Mouse (Mus musculus) thymus, postnatal 25 days (tissue): Measurements from ENCODE around the gene Gga2.
A peak's percentile ranks its signal among the peaks of the same experiment; 100 is the strongest.

Experiments
- DNase-seq: peaks from one replicate; pipeline ENCODE4 v3.0.0; 2022

Gene Gga2

DNA sequence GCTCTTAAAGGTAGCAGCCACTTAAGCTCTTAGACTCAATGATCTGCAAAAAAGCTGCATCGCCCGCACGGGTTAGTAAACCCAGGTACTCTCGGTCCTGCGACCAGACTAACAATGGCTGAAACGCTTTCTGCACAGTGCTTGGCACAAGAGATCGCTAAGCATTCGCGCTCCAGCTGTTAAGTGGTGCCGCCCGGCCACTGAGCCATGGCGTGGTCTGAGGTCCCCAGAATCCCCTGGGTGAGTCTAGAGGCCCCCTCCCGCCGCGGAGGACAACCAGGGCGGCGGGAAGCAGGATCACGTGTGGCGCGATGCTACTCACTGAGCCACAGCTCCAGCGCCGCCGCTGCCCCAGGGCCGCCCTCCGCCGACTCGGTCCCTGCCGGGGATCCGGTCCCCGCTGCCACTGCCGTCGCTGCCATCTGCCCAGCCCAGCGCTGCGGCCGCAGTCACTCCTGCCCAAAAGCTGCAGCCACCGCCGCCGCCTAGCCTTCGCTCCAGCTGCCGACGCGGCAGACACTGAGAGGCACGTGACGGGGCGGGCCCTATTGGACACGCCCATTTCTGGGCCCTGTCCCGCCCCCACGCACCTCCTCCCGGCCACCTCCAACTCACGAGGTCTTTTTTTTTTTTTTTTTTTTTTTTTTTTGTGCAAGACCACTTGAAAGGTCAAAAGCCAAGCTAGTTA is at the start of gene Gga2:
Gga2 (minus strand) TSS at position 556 of the 688 bp plus-strand sequence.
- peak; percentile 88 for DNase-seq

DNA sequence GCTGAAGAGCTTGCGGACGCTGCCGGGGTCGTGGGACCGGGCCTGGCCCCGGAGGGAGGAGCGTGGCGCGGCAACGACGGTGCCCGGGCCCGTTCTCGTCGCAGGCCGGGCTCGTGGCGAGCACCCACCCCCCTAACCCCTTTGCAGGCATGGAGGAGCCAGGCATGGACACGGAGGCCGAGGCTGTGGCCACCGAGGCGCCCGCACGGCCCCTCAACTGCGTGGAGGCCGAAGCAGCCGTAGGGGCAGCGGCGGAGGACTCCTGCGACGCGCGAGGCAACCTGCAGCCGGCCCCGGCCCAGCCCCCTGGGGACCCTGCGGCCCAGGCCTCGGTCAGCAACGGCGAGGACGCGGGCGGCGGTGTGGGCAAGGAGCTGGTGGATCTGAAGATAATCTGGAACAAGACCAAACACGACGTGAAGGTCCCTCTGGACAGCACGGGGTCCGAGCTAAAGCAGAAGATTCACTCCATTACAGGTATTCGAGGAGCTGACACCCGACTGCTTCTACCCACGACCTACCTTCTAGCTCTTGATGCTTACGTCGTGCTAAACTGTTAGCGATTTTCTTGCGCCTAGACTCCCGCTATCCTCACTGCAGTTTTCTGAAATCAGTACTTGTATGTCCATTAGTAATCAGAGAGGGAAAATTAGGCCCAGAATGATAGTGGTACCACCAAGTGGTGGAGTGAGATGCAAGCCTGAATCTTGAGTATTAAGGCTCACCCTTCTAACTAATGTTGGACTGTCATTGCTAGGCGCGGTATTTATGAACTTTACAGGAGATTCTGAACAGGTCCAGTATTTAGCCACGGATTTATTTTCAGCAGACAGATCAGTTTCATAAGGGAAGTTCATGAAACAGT is 46.7 kb upstream of the Gga2 start:
- DNase-seq: no peak

DNA sequence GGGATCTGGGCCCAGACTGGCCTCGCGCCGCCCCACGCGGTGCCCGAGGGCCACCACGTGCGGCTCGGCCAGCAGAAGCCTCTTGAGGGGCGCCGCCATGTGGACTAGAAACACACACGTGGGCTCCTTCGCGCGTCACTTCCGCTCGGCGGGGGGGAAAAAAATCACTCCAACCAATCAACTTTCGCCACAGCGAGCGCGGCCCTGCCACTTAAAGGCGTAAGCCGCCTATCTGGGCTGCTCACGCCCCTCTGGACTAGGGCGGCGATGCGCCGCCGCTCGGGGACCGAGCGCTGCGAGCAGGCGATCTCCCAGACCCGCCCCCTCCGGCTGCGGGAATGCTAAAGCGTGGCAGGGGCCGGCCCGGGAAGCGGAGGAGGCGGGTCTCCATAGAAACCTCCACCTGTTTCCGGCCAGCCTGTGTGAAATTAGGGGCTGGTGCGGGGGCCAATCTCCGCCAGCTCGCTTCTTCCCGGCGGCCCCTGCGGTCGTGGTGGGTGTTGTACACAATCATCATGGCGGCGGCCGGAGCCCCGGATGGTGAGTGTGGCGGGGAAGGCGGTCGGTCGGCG is 46.0 kb upstream of the Gga2 start, which contains the start of the genes Ubfd1 and Ears2:
Ubfd1 (plus strand) TSS at position 231 of the 572 bp plus-strand sequence.
Ears2 (minus strand) TSS at position 319 of the 572 bp plus-strand sequence.
- peak; percentile 92 for DNase-seq

DNA sequence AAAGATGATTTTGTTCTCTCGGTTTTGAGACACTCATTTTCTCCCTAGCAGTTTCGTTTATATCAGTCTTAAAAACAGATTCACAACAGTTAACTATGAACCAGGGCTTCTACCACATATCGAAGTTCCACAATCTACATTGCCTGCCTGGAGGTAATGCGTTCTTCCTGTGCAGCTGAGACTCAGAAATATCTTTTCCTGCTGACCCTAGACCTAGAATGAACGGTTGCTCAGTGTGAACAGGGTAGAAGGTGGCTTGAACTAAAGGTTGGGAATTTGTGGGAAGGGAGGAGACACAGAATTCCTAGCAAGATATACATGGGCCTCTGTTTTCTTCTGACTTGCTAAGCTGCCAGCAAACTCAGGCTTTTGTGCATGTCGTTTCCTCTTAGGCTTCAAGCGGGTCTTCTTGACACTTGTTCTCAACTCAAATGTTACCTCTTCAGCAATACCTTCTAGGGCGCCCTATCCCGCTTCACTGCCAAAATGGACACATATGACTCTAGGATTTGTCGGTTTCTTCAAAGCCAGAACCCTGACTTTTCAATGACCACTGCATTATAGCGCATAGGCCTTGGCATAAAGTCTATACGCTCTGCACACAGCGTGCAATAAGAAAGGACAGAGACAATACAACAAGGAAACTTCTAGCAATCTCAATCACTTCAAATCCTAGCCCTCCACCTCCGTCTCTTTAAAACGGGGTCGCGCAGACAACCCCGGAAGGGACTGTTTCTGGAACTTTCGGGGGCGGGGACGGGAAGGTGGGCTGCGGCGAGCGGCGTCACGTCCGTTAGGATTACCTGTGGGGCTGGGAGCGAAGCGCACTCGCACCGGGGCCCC is 45.3 kb upstream of the Gga2 start:
- DNase-seq: no peak

DNA sequence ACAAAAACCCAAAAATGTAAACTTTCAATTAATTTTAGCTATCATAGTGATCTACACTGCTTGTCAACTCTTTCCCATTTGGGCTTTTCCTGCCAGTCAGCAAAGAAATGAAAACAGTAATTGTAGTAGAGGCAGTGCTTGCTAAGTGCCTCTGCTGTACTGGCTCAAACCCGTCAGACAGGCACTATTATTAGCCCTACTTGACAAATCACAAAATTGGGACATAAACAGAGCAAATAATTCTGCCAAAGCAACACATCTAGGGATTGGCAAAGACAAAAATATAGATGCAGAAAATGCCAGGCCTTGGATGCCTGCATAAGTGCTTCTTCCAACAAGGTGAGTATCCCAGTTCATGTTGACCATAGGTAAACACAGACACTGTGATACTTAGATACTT is 44.6 kb upstream of the Gga2 start:
- no peak for DNase-seq

DNA sequence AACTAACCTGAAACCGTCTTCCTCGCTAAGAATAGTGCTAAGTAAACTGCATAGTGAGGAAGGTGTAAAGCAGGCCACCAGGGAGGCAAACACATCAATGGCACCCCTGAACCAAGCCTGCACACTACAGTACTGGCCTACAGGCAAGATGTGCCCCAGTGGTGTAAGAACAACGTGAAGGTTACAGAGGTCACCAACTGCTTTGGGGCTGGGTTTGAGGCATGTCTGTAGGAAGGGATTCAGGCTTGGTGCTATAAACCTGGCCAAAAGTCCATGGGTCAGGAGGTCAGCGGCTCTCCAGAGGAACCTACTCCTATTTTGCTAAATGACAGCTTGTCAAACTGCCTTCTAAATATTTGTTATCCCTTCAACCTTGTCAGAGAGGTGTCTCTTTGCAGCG is 35.6 kb upstream of the Gga2 start:
- DNase-seq: no peak

DNA sequence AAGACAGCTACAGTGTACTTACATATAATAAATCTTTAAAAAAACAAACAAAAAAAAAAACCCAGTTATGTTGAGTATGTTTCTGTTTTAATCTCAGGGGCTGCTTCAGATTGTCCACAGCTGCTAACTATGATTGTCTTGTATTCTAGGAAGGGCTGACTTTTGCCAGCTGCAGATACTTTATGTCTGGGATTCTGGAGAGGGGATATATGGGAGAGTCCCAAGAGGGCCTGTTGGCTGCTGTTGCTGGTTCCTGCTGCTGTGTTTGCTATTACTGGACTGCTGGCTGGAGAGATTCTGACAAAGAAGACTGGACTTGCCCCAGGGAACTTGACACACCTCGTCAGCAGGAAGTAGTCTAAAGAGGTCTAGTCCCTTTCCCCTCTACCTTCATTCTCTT is 29.8 kb upstream of the Gga2 start:
- no peak for DNase-seq

DNA sequence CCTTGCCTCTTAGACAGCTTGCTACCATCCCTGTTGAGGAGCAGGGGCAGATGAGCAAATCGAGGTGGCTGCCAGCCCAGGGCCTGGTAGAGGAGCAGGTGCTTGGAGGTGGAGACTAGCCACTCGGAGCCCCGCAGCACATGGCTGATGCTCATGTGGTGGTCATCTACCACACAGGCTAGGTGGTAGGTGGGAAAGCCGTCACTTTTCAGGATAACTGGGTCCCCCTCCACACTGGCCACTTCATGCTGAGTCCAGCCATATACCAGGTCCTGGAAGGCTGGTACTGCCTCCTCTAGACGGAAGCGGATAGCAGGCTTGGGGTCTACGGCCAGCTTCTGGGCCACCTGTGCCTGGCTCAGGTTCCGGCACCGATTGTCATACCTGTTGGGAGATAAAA is 27.2 kb upstream of the Gga2 start:
- no peak for DNase-seq

DNA sequence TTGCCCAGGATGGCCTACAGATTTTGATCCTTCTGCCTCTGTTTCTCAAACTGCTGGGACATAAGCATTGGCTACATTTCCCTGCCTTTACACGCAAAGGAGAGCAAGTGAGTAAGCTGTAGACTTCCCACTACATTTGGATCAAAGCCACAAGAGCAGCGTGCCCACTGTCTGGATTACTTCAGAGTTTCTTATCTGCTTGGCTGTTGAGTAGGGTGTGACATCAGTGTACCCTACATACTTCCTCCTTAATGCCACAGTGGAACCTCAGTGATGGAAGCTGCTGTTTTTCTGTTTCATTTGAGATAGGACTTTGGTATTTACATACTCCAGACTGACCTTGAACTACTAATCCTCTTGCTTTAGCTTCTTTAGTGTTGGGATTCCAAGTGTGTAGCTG is 25.8 kb upstream of the Gga2 start:
- DNase-seq: no peak

DNA sequence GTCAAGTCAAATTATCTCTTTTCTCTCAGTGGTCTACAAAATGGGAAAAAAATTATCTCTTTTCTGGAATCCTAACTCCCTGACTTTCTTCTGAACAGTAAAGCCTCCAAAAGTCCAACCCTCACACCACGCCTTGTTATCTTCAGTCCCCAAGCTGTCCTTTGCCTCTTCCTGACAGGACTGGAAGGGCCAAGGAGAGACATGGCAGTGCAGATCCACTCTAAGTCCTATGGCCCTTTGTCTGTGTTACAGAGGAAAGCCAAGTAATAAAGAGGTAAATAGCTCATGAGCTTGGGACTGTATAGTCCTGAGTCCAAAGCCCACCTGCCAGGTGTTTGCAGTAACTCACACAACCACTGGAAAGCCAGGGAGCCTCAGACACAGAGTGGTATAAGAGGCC is 24.7 kb upstream of the Gga2 start:
- no peak for DNase-seq

DNA sequence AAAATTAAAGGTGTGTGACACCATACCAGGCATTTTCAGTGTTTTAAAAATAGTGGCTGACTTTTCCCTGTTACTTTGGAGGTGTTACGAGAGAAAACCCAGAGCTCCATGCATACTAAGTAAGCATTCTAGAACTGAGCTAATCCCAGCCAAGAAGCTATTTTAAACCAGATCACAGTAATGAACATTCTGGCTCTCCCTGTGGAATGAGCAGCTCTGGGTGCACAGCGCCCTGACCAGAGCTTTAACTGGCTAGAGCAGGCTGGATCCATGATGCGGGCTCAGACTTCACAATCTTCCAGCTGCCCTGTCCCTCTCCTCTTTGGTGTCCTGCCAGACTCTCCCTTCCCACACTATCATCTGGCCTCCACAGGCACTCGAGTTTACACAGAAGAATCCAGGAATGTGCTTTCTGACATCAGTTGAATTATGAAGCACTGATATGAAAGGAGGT is 24.2 kb upstream of the Gga2 start:
- DNase-seq: no peak

DNA sequence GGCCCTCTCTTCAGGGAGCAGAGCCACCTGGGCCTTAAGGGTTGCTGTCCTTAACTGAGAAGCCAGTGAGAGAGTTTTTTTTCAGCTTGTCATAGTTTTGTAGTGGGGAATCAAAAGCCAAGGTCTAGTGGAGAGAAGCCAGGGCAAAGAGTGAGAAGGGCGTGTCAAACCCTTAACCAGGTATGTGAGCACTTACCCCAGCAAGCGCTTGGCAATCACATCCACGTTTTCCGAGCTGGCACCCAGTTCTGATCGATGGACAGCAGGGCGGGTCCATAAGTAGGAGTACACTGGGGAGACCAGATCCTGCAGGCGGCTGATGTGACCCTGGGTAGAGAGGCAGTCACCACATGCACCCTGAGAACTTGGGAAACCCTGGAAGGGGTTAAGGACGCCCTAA is 23.1 kb upstream of the Gga2 start:
- DNase-seq: no peak

DNA sequence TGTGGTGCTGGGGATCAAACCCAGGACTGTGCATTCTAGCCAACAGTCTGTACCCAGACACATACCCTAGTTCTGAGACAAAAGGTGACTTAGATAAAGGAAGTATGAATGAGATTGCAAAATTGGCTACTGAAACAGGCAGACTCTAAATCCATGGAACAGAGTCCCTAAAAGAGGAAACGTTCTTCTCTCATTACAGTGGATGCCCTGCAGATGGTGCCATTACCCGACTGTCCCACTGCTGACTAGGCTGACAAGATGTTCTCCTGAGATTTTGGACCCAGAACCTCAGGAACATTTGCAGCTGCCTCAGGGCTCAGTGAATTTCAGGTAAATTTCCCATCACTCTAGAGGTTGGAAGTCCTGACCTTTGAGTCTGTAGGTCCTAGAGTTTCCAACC is 13.3 kb upstream of the Gga2 start:
- no peak for DNase-seq

DNA sequence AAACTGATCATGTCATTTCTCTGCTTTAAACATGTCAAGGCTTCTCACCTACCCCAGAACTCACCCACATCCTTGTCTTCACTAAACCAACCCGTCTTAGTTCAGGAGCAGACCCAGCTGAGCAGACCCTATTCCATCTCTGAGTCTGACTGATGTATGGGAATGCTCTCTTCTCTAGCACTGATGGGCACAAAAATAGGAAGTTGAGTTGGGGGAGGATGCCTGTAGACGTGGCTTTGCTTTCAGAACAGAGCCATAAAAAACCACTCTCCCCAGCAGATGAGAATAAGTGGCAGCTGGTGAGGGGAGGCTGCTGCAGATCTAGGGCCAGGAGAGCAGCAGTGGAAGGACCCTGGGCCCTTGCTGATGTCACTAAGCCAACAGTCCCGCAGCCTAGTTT is 12.3 kb upstream of the Gga2 start:
- no peak for DNase-seq

DNA sequence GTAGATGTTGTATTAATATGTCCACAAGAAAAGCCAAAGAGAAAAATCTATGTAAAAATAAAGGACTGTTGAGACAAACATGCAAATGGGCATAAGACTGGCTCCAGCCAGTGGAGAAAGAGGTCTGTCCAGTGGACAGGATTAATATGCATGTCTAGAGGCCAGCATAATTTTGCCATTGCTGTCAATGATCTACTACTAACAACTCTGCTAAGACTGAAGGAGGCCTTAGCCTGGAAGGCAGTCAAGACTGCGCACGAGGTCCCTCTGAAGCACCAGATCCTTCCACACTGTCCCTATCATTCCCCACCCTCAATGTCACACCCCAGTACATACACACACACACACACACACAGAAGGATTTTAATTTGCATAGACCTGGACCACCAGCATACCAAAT is 1.1 kb upstream of the Gga2 start:
- no peak for DNase-seq

DNA sequence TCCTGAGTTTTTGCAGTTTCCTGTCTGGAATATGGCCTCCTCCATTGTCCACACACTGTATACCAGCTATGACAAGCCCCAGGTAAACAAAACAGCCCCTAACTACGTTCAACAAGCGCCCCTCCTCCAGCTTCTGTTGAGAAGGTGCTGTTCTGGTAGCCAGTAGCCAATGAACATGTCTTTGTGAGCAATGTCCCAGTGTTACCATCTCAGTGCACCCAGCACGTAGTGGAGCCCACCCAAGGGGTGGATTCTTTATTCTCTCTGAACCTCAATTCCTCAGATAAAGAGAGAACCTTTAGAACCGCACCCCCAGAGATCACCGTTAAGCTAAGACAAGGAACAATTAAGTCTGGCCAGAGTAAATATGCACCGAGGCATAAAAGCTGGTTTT is 752 bp downstream of the Gga2 start:
- DNase-seq: no peak

DNA sequence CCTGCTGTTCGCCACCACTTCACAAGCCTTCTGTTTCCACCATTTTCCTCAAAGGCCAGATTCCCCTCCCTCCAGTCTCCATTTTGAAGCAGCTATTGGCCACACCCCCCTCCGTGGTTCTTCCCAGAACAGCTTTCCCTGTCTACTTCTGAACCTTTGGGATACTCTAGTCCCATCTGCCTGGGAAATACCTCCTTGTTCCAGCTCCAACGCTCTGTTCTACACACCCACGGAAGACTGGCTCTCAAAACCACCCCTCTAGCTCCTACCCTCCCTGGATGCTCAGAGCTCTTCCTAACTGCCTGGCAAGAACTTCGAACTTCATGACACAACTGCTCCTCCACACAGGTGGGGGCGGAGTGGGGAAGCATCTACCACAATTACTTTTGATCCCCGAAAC is 2.0 kb downstream of the Gga2 start:
- DNase-seq: no peak

DNA sequence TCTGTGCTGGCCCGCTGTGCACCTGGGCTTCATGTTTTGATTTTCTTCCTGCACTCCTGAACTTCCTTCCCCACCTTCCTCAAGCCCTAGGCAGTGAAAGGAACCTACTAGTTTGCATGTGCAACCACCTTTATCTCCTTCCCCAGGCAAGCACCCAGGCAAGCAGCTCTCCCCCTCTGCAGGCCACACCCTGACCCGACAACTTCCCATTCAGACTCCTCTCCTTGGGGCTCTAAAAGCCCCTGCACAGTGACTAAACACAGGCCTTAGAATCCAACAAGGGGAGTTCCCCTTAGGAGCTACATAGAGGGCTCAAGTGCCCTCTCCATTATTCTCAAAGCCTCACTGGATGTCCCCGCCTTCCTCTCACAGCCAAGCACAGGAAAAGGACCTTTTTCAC is 2.8 kb downstream of the Gga2 start:
- DNase-seq: peak; percentile 6

DNA sequence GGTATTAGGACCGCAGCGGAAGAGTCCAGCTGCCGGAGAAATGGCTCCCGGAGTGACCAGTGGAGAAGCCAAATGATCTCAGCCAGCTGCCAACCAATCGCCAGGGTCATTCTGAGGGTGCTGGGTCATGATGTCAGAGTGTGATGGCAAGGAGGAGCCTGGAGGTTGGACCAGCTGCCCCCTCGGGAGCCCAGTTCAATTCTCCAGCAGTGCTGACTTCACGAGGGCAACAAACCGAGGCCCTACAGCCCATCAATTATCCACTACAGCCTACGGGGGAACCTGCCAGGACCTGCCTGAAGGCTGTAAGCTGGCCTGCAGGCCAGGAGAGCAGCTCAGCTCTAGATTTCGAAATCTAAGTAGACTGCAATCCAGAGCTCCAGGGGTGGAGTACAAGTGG is 5.3 kb downstream of the Gga2 start:
- no peak for DNase-seq

DNA sequence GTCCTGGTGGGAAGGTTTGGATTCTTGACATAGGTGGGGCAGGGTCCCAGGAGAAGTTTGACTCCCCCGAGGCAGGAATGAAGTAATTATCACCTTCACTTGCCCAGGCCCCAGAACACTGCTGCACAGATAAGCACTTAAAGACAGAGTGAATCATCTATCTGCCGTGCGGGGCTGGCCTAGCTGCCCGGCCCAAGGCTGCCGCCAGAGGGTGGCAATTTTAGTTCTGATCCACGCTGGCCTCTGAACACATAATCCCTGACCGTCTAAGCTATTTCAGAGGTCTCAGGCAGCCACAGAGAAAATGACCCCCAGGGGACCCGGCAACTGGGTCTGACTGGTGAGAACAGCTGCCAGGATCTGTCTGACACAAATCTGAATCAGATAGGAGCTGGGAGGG is 5.9 kb downstream of the Gga2 start:
- DNase-seq: no peak

DNA sequence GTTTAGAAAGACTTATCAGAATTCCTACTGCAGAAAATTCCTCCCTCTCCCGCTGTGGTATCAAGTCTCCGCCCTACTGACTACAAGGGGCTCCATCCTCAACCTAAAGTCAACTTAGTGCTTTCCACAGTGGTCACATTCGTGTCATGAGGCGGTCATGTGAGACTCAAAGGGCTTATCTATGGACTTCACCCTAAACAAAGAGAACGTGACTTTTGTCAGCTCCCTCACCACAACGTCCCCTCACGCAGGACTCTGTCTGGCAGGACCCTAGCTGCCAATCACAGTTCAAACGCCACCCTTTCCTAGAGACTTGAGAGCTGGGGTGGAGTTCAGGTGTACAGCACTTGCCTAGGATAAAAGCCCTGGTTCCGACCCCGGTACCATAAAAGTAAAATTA is 8.1 kb downstream of the Gga2 start:
- DNase-seq: no peak

DNA sequence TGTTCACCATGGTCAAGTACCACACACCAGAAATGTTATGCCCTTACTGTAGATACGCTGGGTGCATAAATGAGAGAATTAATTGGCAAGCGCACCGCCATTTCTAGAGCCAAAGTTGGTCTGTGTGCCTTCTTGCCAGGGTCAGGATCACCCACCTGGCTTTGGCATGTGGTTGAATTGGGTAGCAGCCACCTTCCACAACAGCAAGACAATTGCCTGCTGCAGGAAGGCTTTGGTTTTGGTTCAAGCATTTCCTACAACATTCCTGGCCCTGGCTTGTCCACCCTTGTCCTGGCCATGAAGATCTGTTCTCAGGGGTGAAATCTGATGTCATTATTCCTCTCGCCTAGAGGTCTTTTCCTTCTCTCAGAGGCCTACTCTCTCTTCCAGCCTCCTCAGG is 8.7 kb downstream of the Gga2 start:
- no peak for DNase-seq

DNA sequence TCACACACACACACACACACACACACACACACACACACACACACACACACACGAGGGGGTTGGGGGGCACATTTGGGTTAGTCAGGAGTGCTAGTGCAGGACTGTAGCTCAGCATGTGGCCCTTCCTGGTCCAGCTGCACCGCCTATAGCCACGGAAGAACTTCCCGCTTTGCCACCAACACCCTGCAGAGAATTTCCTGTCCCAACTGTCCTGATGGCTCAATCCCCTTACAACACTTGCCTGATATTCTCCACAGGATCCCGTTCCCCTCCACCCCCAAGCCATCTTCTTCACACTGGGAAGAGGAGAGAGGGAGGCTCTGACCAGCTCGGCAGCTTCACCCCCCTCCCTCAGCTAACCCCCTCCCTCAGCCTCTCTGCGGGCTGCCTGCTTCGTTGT is 20.6 kb downstream of the Gga2 start:
- no peak for DNase-seq
